20 mouse cellular contexts compared by ENCODE assay signal in genomic region chr3:55288726-55289125, GRCm38 (mm10). TPM values are rescaled to one million over a fixed set of nuclear protein-coding genes. Genes with fewer than 3 reads are reported as not detected.
DNase-seq lines count a peak whose midpoint lies in the region; ATAC-seq and TF ChIP-seq lines count a peak whose summit lies in the region.
"Had no signal": no experiment of that assay in that cellular context is flagged by ENCODE, and none has a peak within 500 bp of the region (broad histone marks: within the 10 kb centered on the region; RNA-seq: fewer than 3 reads in every experiment).

No protein-coding gene starts in this region.

- H3K4me1 ChIP-seq in heart, embryonic 12.5 days (replicated peaks): peaks cover 6% of the 10 kb centered on the region; the same call in 1 of the 2 replicates
- no peaks in the 10 kb centered on the region for H3K4me1 ChIP-seq in kidney, postnatal 0 days (replicated peaks; ENCODE audit: insufficient read depth, low read length)
- 0 out of 2 replicates have a peak, but pooled peaks cover 5% of the 10 kb centered on the region for H3K4me1 ChIP-seq in kidney, embryonic 15.5 days
- H3K4me1 ChIP-seq in lung, embryonic 14.5 days (ENCODE audit: insufficient read depth): no peaks in the 10 kb centered on the region
- H3K4me1 ChIP-seq in lung, postnatal 0 days (ENCODE audit: insufficient read depth, low read depth, low read length): no peaks in the 10 kb centered on the region

- WGBS in heart, embryonic 12.5 days: 80% methylated on average over 4 of the region's 4 CpGs
- WGBS in kidney, postnatal 0 days: 69% methylated on average over 4 of the region's 4 CpGs
- 44% methylated on average over 4 of the region's 4 CpGs for WGBS in kidney, embryonic 15.5 days
- 57% methylated on average over 4 of the region's 4 CpGs for WGBS in lung, embryonic 14.5 days
- 55% methylated on average over 4 of the region's 4 CpGs for WGBS in lung, postnatal 0 days

- no peaks in the 10 kb centered on the region for H3K36me3 ChIP-seq in heart, embryonic 12.5 days
- no peaks in the 10 kb centered on the region for H3K36me3 ChIP-seq in kidney, postnatal 0 days (ENCODE audit: insufficient read depth, low read length)
- no peaks in the 10 kb centered on the region for H3K36me3 ChIP-seq in kidney, embryonic 15.5 days
- no peaks in the 10 kb centered on the region for H3K36me3 ChIP-seq in lung, embryonic 14.5 days (ENCODE audit: insufficient read depth)
- no peaks in the 10 kb centered on the region for H3K36me3 ChIP-seq in lung, postnatal 0 days (ENCODE audit: insufficient read depth, low read length)
- H3K36me3 ChIP-seq: embryonic facial prominence, embryonic 13.5 days; forebrain, embryonic 12.5 days; heart, embryonic 13.5 days; hindbrain, embryonic 10.5 days; hindbrain, embryonic 15.5 days had no signal

- no peak overlapping the region for H3K4me3 ChIP-seq in heart, embryonic 12.5 days
- H3K4me3 ChIP-seq in kidney, postnatal 0 days (replicated peaks; ENCODE audit: low read depth, low read length): no peak overlapping the region
- H3K4me3 ChIP-seq in kidney, embryonic 15.5 days (replicated peaks): no peak overlapping the region
- no peak overlapping the region for H3K4me3 ChIP-seq in lung, embryonic 14.5 days (ENCODE audit: low read depth, low read length)
- no peak overlapping the region for H3K4me3 ChIP-seq in lung, postnatal 0 days (ENCODE audit: low read depth, low read length)
- H3K4me3 ChIP-seq: embryonic facial prominence, embryonic 13.5 days; forebrain, embryonic 12.5 days; heart, embryonic 13.5 days; hindbrain, embryonic 10.5 days; hindbrain, embryonic 15.5 days had no signal

- TF ChIP-seq EP300 in lung, postnatal 0 days (IDR thresholded peaks at IDR 0.05): no peak

- H3K27me3 ChIP-seq in heart, embryonic 12.5 days (replicated peaks): no peaks in the 10 kb centered on the region
- no peaks in the 10 kb centered on the region for H3K27me3 ChIP-seq in kidney, postnatal 0 days (ENCODE audit: insufficient read depth, low read length)
- no peaks in the 10 kb centered on the region for H3K27me3 ChIP-seq in kidney, embryonic 15.5 days
- no peaks in the 10 kb centered on the region for H3K27me3 ChIP-seq in lung, embryonic 14.5 days (ENCODE audit: insufficient read depth, low read length)
- H3K27me3 ChIP-seq in lung, postnatal 0 days (replicated peaks; ENCODE audit: insufficient read depth, low read length): no peaks in the 10 kb centered on the region
- H3K27me3 ChIP-seq: embryonic facial prominence, embryonic 13.5 days; forebrain, embryonic 12.5 days; heart, embryonic 13.5 days; hindbrain, embryonic 15.5 days; Patski had no signal

- H3K27ac ChIP-seq in heart, embryonic 12.5 days (ENCODE audit: poor library complexity, severe bottlenecking): no peak overlapping the region
- no peak overlapping the region for H3K27ac ChIP-seq in kidney, postnatal 0 days
- no peak overlapping the region for H3K27ac ChIP-seq in kidney, embryonic 15.5 days
- H3K27ac ChIP-seq in lung, embryonic 14.5 days (ENCODE audit: low read depth): no peak overlapping the region
- H3K27ac ChIP-seq in lung, postnatal 0 days (ENCODE audit: low read length): no peak overlapping the region
- H3K27ac ChIP-seq: embryonic facial prominence, embryonic 13.5 days; forebrain, embryonic 12.5 days; heart, embryonic 13.5 days; hindbrain, embryonic 10.5 days; hindbrain, embryonic 15.5 days had no signal

- ATAC-seq in heart, embryonic 12.5 days (ENCODE audit: insufficient number of reproducible peaks, low FRiP score): no peak
- ATAC-seq in kidney, postnatal 0 days (replicated peaks; ENCODE audit: low FRiP score, low read depth): peak; percentile 63; the same call in 1 of the 2 replicates
- ATAC-seq in kidney, embryonic 15.5 days (replicated peaks; ENCODE audit: low FRiP score): no peak
- ATAC-seq in lung, embryonic 14.5 days (ENCODE audit: insufficient read depth): no peak
- no peak for ATAC-seq in lung, postnatal 0 days
- ATAC-seq: activated CD4-positive, CD25-positive, alpha-beta regulatory T cell, adult 4 months; forebrain, embryonic 16.5 days; Patski had no signal

- H3K9ac ChIP-seq in heart, embryonic 12.5 days: no peak overlapping the region
- H3K9ac ChIP-seq in kidney, postnatal 0 days (ENCODE audit: low read depth, low read length): no peak overlapping the region
- no peak overlapping the region for H3K9ac ChIP-seq in kidney, embryonic 15.5 days
- H3K9ac ChIP-seq in lung, embryonic 14.5 days: no peak overlapping the region
- H3K9ac ChIP-seq in lung, postnatal 0 days (replicated peaks; ENCODE audit: low read depth): no peak overlapping the region
- H3K9ac ChIP-seq: embryonic facial prominence, embryonic 13.5 days; forebrain, embryonic 12.5 days; heart, embryonic 13.5 days; hindbrain, embryonic 15.5 days had no signal

- no peak overlapping the region for H3K4me2 ChIP-seq in heart, embryonic 12.5 days
- H3K4me2 ChIP-seq in kidney, postnatal 0 days (ENCODE audit: low read length): no peak overlapping the region
- no peak overlapping the region for H3K4me2 ChIP-seq in kidney, embryonic 15.5 days
- H3K4me2 ChIP-seq in lung, embryonic 14.5 days: no peak overlapping the region
- no peak overlapping the region for H3K4me2 ChIP-seq in lung, postnatal 0 days (replicated peaks; ENCODE audit: low read depth, low read length)
- H3K4me2 ChIP-seq: embryonic facial prominence, embryonic 13.5 days; forebrain, embryonic 12.5 days; heart, embryonic 13.5 days; hindbrain, embryonic 15.5 days had no signal

- DNase-seq in heart, adult 11 months: peak; percentile 77
- peak; percentile 73 for DNase-seq in kidney, postnatal 0 days (ENCODE audit: low spot score)
- peak; percentile 12 for DNase-seq in lung, embryonic 14.5 days
- no peak for DNase-seq in lung, postnatal 0 days (ENCODE audit: low spot score)
- no peak for DNase-seq in embryo, embryonic 9.5 days (ENCODE audit: extremely low spot score)
- DNase-seq: adrenal gland, postnatal 14 days; cerebellum, adult 11-12 months; cerebellum, adult 9-10 months; cerebellum, postnatal 25 days; gastrocnemius, postnatal 10 days had no signal

- TF ChIP-seq CTCF in kidney, postnatal 0 days (IDR thresholded peaks at IDR 0.05; ENCODE audit: low read depth): no peak
- TF ChIP-seq CTCF in lung, embryonic 14.5 days (IDR thresholded peaks at IDR 0.05; ENCODE audit: low read depth): no peak
- TF ChIP-seq CTCF in lung, postnatal 0 days (IDR thresholded peaks at IDR 0.05): no peak

- no peaks in the 10 kb centered on the region for H3K9me3 ChIP-seq in heart, embryonic 12.5 days (replicated peaks)
- H3K9me3 ChIP-seq in kidney, postnatal 0 days (replicated peaks; ENCODE audit: low read length): no peaks in the 10 kb centered on the region
- no peaks in the 10 kb centered on the region for H3K9me3 ChIP-seq in kidney, embryonic 15.5 days (replicated peaks)
- H3K9me3 ChIP-seq in lung, embryonic 14.5 days (ENCODE audit: low read depth, low read length): no peaks in the 10 kb centered on the region
- H3K9me3 ChIP-seq in lung, postnatal 0 days (ENCODE audit: low read length): no peaks in the 10 kb centered on the region
- H3K9me3 ChIP-seq: embryonic facial prominence, embryonic 13.5 days; forebrain, embryonic 12.5 days; heart, embryonic 13.5 days; hindbrain, embryonic 10.5 days; hindbrain, embryonic 15.5 days had no signal

RNA-seq across cellular contexts. Expression of gene Dclk1, which starts 46.6 kb away (rescaled TPM):
- 8.6 and 9.3 TPM in 2 replicates for polyA plus RNA-seq in heart, embryonic 12.5 days (2016; fragmentation: Nextera tagmentation; extraction: Ambion mirVana)
- polyA plus RNA-seq in kidney, postnatal 0 days (2015; fragmentation: Nextera tagmentation; extraction: Ambion mirVana): 18.3 and 27.5 TPM in 2 replicates
- 24.6 and 31.3 TPM in 2 replicates for polyA plus RNA-seq in kidney, embryonic 15.5 days (2015; fragmentation: Nextera tagmentation; extraction: Ambion mirVana)
- polyA plus RNA-seq in lung, embryonic 14.5 days (2014; fragmentation: Nextera tagmentation; extraction: Ambion mirVana): 9.1 and 11.3 TPM in 2 replicates
- polyA plus RNA-seq in lung, postnatal 0 days (2015; fragmentation: Nextera tagmentation; extraction: Ambion mirVana): 3.1 and 4.0 TPM in 2 replicates

Comparison
In these comparisons a context has a peak if more than half of its experiments do, and no peak if none do; other contexts are left out.
1. DNase-seq: peak in heart, adult 11 months (single experiment), kidney, postnatal 0 days (single experiment) and lung, embryonic 14.5 days (single experiment); none in lung, postnatal 0 days (single experiment) and embryo, embryonic 9.5 days (single experiment).